Comparison of ENCODE assay signal across 25 mouse cellular contexts in the genomic region with DNA sequence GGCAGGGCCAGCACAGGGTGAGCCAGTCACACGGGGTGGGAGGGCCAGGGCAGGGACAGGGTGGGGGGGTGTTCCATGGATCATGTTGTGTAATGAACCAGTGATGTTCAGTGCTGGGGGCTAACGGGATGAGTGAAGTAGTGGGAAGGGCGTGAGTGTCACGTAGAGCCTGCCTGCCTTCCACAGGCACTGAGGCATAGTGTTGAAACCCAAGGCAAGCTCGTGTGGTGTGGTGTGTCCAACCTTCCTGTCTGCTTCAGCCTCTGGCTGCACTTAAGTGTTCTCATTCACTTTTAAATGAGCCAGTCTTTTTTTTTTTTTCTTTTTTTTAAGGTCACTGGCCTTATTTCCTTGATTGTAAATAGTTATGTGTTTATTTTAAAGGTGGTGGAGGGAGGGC. TPM values are rescaled to one million over a fixed set of nuclear protein-coding genes. Genes with fewer than 3 reads are reported as not detected.
A peak's percentile ranks its signal among the peaks of the same experiment; 100 is the strongest.
DNase-seq lines count a peak whose midpoint lies in the region; ATAC-seq lines count a peak whose summit lies in the region.
"Had no signal": no experiment of that assay in that cellular context is flagged by ENCODE, and none has a peak within 500 bp of the region (broad histone marks: within the 10 kb centered on the region; RNA-seq: fewer than 3 reads in every experiment).

No protein-coding gene starts in this region.

- no peaks in the 10 kb centered on the region for H3K27me3 ChIP-seq in megakaryocyte, embryonic 14.5 days (replicated peaks)
- no peaks in the 10 kb centered on the region for H3K27me3 ChIP-seq in limb, embryonic 13.5 days
- H3K27me3 ChIP-seq: Patski had no signal

- H3K9ac ChIP-seq in limb, embryonic 13.5 days: no peak overlapping the region
- H3K9ac ChIP-seq: hindbrain, embryonic 14.5 days had no signal

- H3K27ac ChIP-seq in limb, embryonic 13.5 days: no peak overlapping the region; the same call in 1 of the 2 replicates
- H3K27ac ChIP-seq: embryonic facial prominence, embryonic 10.5 days; forebrain, embryonic 10.5 days; gastrocnemius, adult 2 months; heart, embryonic 10.5 days; hindbrain, embryonic 14.5 days had no signal

- peak overlapping the region; percentile 51 for H3K4me3 ChIP-seq in megakaryocyte, embryonic 14.5 days (replicated peaks)
- H3K4me3 ChIP-seq in limb, embryonic 13.5 days: no peak overlapping the region
- H3K4me3 ChIP-seq: forebrain, embryonic 10.5 days; gastrocnemius, adult 2 months; heart, embryonic 10.5 days had no signal

- peaks cover 99% of the 10 kb centered on the region for H3K36me3 ChIP-seq in megakaryocyte, embryonic 14.5 days (replicated peaks; ENCODE audit: low read length)
- H3K36me3 ChIP-seq in limb, embryonic 13.5 days: peaks cover 100% of the 10 kb centered on the region

- ATAC-seq in megakaryocyte, adult 5-6 weeks (ENCODE audit: poor library complexity, severe bottlenecking): no peak
- ATAC-seq in limb, embryonic 13.5 days (ENCODE audit: low FRiP score, low read depth): 0 out of 2 replicates have a peak, but pooled peaks have one; percentile 9
- ATAC-seq: CD4-positive, CD25-positive, alpha-beta regulatory T cell, adult 4 months; forebrain, embryonic 14.5 days; Patski had no signal

- 36% methylated on average over 5 of the region's 5 CpGs for WGBS in limb, embryonic 13.5 days

- H3K4me1 ChIP-seq in megakaryocyte, embryonic 14.5 days: peaks cover 74% of the 10 kb centered on the region
- H3K4me1 ChIP-seq in limb, embryonic 13.5 days: peaks cover 20% of the 10 kb centered on the region

- H3K9me3 ChIP-seq in megakaryocyte, embryonic 14.5 days: no peaks in the 10 kb centered on the region
- no peaks in the 10 kb centered on the region for H3K9me3 ChIP-seq in limb, embryonic 13.5 days
- H3K9me3 ChIP-seq: embryonic facial prominence, embryonic 10.5 days; forebrain, embryonic 10.5 days; heart, embryonic 10.5 days had no signal

- H3K4me2 ChIP-seq in limb, embryonic 13.5 days (replicated peaks): no peak overlapping the region
- H3K4me2 ChIP-seq: hindbrain, embryonic 14.5 days had no signal

- peak; percentile 55 for DNase-seq in ES-CJ7 (ENCODE audit: low read depth, low spot score)
- peak; percentile 32 for DNase-seq in R1 (ENCODE audit: low read depth, low spot score)
- no peak for DNase-seq in natural killer cell, adult 2 months (ENCODE audit: low spot score in 2 of 2)
- no peak for DNase-seq in urinary bladder, adult 2 months (ENCODE audit: low spot score)
- no peak for DNase-seq in gastrocnemius, postnatal 25 days
- DNase-seq: adrenal gland, adult 8-10 months; adrenal gland, postnatal 36 days; B cell, adult 2 months; cerebellum, adult 2 months; cerebellum, postnatal 14 days; gastrocnemius, adult 2 months; gastrocnemius, postnatal 36 days; heart, adult 18-20 months; heart, postnatal 10 days; heart, postnatal 4 days had no signal

RNA-seq across cellular contexts. Expression of a gene that starts 7.5 kb away (rescaled TPM):
- polyA plus RNA-seq in megakaryocyte, embryonic 14.5 days (2012; ENCODE audit: insufficient read depth, low replicate concordance): 52.5 and 97.9 TPM in 2 replicates
- total RNA-seq in megakaryocyte, adult 5-6 weeks (2015): 439 and 533 TPM in 2 replicates
- 536 and 608 TPM in 2 replicates for total RNA-seq in megakaryocyte, adult 5-6 weeks (2017)
- 612 and 628 TPM in 2 replicates for polyA plus RNA-seq in limb, embryonic 13.5 days (2015; fragmentation: Nextera tagmentation; extraction: Ambion mirVana)
- 198 and 224 TPM in 2 replicates for polyA plus RNA-seq in urinary bladder, adult 2 months (2012; rRNA removed)
- total RNA-seq in gastrocnemius, postnatal 25 days (2021): 100 to 1,000 TPM; 115 to 123 TPM

RNA-seq across cellular contexts. Expression of a gene that starts 7.6 kb away (rescaled TPM):
- polyA plus RNA-seq in megakaryocyte, embryonic 14.5 days (2012; ENCODE audit: insufficient read depth, low replicate concordance): 0.54 and 0.75 TPM in 2 replicates
- 3.2 and 5.5 TPM in 2 replicates for total RNA-seq in megakaryocyte, adult 5-6 weeks (2015)
- total RNA-seq in megakaryocyte, adult 5-6 weeks (2017): 4.2 and 4.6 TPM in 2 replicates
- polyA plus RNA-seq in limb, embryonic 13.5 days (2015; fragmentation: Nextera tagmentation; extraction: Ambion mirVana): 6.0 and 6.5 TPM in 2 replicates
- 5.2 and 6.0 TPM in 2 replicates for polyA plus RNA-seq in urinary bladder, adult 2 months (2012; rRNA removed)
- total RNA-seq in gastrocnemius, postnatal 25 days (2021): 1 to 10 TPM; 1.7 to 2.2 TPM

RNA-seq across cellular contexts. Expression of a gene that starts 10.0 kb away (rescaled TPM):
- 17.3 and 46.0 TPM in 2 replicates for polyA plus RNA-seq in megakaryocyte, embryonic 14.5 days (2012; ENCODE audit: insufficient read depth, low replicate concordance)
- total RNA-seq in megakaryocyte, adult 5-6 weeks (2015): 10.6 and 10.9 TPM in 2 replicates
- 28.8 and 31.0 TPM in 2 replicates for total RNA-seq in megakaryocyte, adult 5-6 weeks (2017)
- 11.2 and 11.7 TPM in 2 replicates for polyA plus RNA-seq in limb, embryonic 13.5 days (2015; fragmentation: Nextera tagmentation; extraction: Ambion mirVana)
- polyA plus RNA-seq in urinary bladder, adult 2 months (2012; rRNA removed): 48.7 and 51.4 TPM in 2 replicates
- total RNA-seq in gastrocnemius, postnatal 25 days (2021): 10 to 100 TPM; 39.7 to 43.9 TPM

RNA-seq across cellular contexts. Expression of a gene that starts 35.6 kb away (rescaled TPM):
- 2.3 and 13.9 TPM in 2 replicates for polyA plus RNA-seq in megakaryocyte, embryonic 14.5 days (2012; ENCODE audit: insufficient read depth, low replicate concordance)
- 3.3 and 4.9 TPM in 2 replicates for total RNA-seq in megakaryocyte, adult 5-6 weeks (2015)
- total RNA-seq in megakaryocyte, adult 5-6 weeks (2017): 4.5 and 6.6 TPM in 2 replicates
- 29.5 and 29.9 TPM in 2 replicates for polyA plus RNA-seq in limb, embryonic 13.5 days (2015; fragmentation: Nextera tagmentation; extraction: Ambion mirVana)
- 25.0 and 33.0 TPM in 2 replicates for polyA plus RNA-seq in urinary bladder, adult 2 months (2012; rRNA removed)
- total RNA-seq in gastrocnemius, postnatal 25 days (2021): 10 to 100 TPM; 12.5 to 13.2 TPM

RNA-seq across cellular contexts. Expression of a gene that starts 58.3 kb away (rescaled TPM):
- 9.1 and 14.6 TPM in 2 replicates for polyA plus RNA-seq in megakaryocyte, embryonic 14.5 days (2012; ENCODE audit: insufficient read depth, low replicate concordance)
- 28.4 and 31.8 TPM in 2 replicates for total RNA-seq in megakaryocyte, adult 5-6 weeks (2015)
- total RNA-seq in megakaryocyte, adult 5-6 weeks (2017): 27.6 and 43.5 TPM in 2 replicates
- 2.7 and 3.3 TPM in 2 replicates for polyA plus RNA-seq in limb, embryonic 13.5 days (2015; fragmentation: Nextera tagmentation; extraction: Ambion mirVana)
- polyA plus RNA-seq in urinary bladder, adult 2 months (2012; rRNA removed): 11.1 and 14.8 TPM in 2 replicates
- 1 to 10 TPM; 7.2 to 9.9 TPM for total RNA-seq in gastrocnemius, postnatal 25 days (2021)

Comparison
In these comparisons a context has a peak if more than half of its experiments do, and no peak if none do; other contexts are left out.
1. DNase-seq: peak in ES-CJ7 (single experiment) and R1 (single experiment); none in natural killer cell, adult 2 months (0 of 2), urinary bladder, adult 2 months (single experiment) and gastrocnemius, postnatal 25 days (single experiment).